Mouse (Mus musculus) cortical plate, adult 2 months (tissue): ENCODE measurements around the gene Zfp949. TPM values are rescaled to one million over a fixed set of nuclear protein-coding genes. Genes with fewer than 3 reads are reported as not detected.
A peak's percentile ranks its signal among the peaks of the same experiment; 100 is the strongest.
"Not testable (repeated sequence)": the region's sequence is repeated elsewhere in the genome, so short reads cannot be mapped to it uniquely, and the experiment has no call there.

Experiments used
- H3K27ac ChIP-seq: fragments of 200-500 bp; 2 replicates; pipeline ENCODE4 v1.5.1; 2012; ENCODE audit warnings: low read length, control low read depth, inconsistent platforms; ENCODE audit not compliant: insufficient read depth
- H3K4me1 ChIP-seq: fragments of 200-500 bp; 2 replicates; pipeline ENCODE4 v1.6.1; 2011; ENCODE audit warnings: low read length; ENCODE audit not compliant: control insufficient read depth, insufficient read depth
- H3K4me3 ChIP-seq: fragments of 200-500 bp; 2 replicates; pipeline ENCODE4 v1.5.1; 2011; ENCODE audit warnings: mild to moderate bottlenecking, low read length, control low read depth; ENCODE audit not compliant: insufficient read depth
- CTCF ChIP-seq: fragments of 200-500 bp; IDR thresholded peaks from 2 replicates; pipeline ENCODE4 v1.5.1; 2011; ENCODE audit warnings: mild to moderate bottlenecking, control low read depth, low read length; ENCODE audit not compliant: insufficient read depth; ENCODE audit errors: extremely low read depth
- POLR2A ChIP-seq: fragments of 200-500 bp; IDR thresholded peaks from 2 replicates; pipeline ENCODE4 v1.6.1; 2011; ENCODE audit warnings: mild to moderate bottlenecking, low read length, control low read depth; ENCODE audit not compliant: insufficient read depth; ENCODE audit errors: extremely low read depth
- polyA plus RNA-seq: library from polyadenylated mRNA; depleted of rRNA; stranded (reverse); fragments of >200 nt; gene quantifications from 2 replicates; pipeline ENCODE4 v1.2.3, GENCODE M21; 2012; rRNA removed

Gene Zfp949
- polyA plus RNA-seq, 1 experiment, result 18.1 TPM

DNA sequence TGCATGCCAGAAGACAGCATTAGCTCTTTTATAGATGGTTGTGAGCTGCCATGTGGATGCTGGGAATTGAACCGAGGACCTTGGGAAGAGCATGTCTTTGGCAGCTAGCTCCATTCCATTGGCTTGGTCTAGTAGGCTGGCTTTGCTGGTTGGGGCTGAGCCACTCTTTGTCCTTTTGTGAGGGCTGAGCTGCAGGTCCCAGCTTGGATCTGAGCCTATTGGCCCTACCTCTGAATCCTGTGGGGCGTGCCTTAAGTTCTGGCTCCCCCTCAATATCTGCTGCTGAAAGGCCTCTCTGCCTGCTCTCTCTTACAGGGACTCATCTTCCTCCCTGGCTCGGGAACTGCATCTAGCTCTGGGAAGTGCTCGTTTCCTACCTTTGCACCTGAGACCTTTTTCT lies 10.3 kb downstream of the Zfp949 start:
- Histone ChIP-seq H3K4me3 (no peak overlapping the region), H3K4me1 (no peaks in the 10 kb centered on the region; the same call in 1 of the 2 replicates), H3K27ac (no peak overlapping the region)
- no peak for TF ChIP-seq POLR2A
- TF ChIP-seq CTCF, result no peak

DNA sequence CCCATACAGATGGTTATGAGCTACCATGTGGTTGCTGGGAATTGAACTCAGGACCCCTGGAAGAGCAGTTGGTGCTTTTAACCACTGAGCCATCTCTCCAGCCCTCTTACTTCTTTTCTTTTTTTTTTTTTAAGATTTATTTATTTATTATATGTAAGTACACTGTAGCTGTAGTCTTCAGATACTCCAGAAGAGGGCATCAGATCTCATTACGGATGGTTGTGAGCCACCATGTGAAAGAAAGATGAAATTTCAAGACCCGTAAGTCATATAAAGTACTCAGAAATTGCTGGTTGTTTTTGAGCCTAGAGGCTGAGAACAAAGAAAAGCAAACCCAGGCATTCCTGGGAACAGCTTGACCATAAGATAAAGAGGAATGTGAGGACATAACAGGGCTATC lies 13.7 kb downstream of the Zfp949 start:
- H3K4me1 ChIP-seq, H3K4me3 ChIP-seq, H3K27ac ChIP-seq: not testable (repeated sequence)

DNA sequence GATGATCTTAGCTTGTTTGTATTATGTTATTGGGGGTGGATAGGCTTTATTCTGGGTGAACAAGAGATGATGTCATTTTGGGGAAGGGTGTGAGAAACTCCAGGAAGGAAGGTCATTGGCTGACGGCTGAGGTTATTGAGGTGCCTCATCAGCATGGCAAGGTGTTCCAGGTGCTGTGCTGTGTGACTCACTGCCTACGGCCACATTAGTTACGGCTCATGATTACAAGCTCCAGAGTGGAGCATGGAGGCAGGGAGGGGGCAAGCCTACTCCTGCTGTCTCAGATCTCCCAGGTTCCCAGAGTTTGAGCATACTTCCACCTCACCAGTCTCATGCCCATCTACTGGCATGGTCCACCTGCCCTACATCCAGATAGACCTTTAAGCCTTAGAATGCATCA lies 22.7 kb downstream of the Zfp949 start:
- H3K4me3 ChIP-seq, result not testable (repeated sequence)

GRCm38 (mm10) chr9:88580591-88580990 lies 32.8 kb downstream of the Zfp949 start, which contains the start of gene Trim43a:
Gene Trim43a, plus strand, starts transcription at chr9:88580891.
- not testable (repeated sequence) for H3K4me3 ChIP-seq, H3K27ac ChIP-seq, H3K4me1 ChIP-seq

More for the DNA sequence above, 22.7 kb downstream of the Zfp949 start:
- H3K4me1 ChIP-seq, H3K27ac ChIP-seq: not testable (repeated sequence)

DNA sequence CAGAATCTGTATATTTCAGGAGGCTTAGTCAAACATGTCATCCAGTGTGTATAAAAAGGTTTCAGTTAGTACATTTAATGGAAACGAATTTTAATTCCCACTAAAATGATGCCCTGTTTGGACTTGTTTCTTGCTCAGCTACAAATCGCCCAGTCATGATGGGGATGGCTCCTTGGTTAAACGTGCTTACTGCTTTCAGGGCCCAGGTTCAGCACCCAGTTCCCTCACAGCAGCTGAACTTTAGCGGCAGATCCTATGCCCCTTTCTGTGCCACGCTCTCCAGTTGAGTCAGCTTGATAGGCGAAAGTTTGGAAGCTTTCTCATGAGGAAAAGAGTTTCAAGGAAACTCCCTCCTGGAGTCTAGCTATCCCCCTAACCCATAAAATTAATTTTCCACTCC lies 45.9 kb downstream of the Zfp949 start:
- H3K4me3 ChIP-seq, H3K27ac ChIP-seq, H3K4me1 ChIP-seq: not testable (repeated sequence)

DNA sequence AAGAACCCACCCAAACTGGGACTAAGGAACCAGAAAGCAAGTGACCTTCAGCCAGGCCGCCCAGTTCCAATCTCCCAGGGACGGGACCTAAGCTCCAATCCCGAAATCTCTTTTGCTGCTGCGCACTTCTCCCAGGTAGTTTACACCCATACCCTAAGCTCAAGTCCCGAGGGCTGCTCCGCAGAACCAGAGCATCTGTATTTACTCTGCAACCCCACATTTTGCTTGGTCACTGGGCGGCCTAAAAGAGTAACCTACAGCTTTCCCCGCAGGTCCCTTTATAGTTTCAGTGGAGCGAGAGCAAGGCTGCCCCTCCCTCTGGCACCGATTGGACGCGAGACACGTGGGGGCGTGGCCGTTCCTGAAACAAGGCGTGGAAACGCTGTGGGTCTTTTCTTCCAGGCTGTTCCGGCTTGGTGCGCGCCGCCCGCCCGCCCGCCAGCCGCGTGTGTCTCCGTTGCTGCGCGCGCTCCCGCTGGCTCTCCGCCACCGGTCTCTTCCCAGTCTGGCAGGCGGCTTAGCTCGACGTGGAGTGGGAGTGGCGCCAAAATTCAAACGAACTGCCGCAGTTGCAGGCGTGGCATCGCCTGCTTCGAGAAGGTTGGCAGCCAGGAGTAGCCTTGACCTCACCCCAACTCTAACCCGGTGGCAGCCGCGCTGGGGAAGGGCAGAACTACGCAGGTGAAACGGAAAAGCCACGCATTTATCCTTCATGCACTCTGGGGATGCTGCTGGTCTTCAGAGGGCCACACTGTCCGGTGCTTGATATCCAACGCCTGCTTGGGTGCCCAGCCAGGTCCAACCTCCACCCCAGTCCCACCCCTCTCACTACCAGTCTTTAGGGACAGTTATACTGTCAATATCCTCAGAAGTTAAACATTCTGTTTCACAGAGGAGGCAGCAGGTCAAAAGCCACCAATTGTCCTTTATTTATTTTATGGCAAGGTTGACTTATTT lies 51.7 kb downstream of the Zfp949 start:
- not testable (repeated sequence) for H3K4me1 ChIP-seq, H3K27ac ChIP-seq
- peak overlapping the region; percentile 62 for H3K4me3 ChIP-seq

Other genes with a start within 250 kb of the Zfp949 start
- 2.7 and 3.1 TPM in 2 replicates for gene Nt5e, start 220.8 kb upstream of the Zfp949 start, polyA plus RNA-seq
- 46.4 and 47.2 TPM in 2 replicates for gene Snx14, start 109.1 kb upstream of the Zfp949 start, polyA plus RNA-seq
- 0.21 and 1.2 TPM in 2 replicates for gene Gm20537, start 91.4 kb upstream of the Zfp949 start, polyA plus RNA-seq
- 22.9 and 23.9 TPM in 2 replicates for gene Syncrip, start 65.4 kb upstream of the Zfp949 start, polyA plus RNA-seq
- gene Trim43a, start 32.9 kb downstream of the Zfp949 start, polyA plus RNA-seq, result 0.66 and 0.71 TPM in 2 replicates
- gene Mthfsl, start 172.3 kb downstream of the Zfp949 start, polyA plus RNA-seq, result 37.1 and 37.9 TPM in 2 replicates
- 0.34 TPM in 1 of 2 replicates, not detected in the other for gene Bcl2a1d, start 183.9 kb downstream of the Zfp949 start, polyA plus RNA-seq